Mouse (Mus musculus): Measurements from ENCODE around the gene Cfdp1. TPM values are rescaled to one million over a fixed set of nuclear protein-coding genes. Genes with fewer than 3 reads are reported as not detected.

The Cfdp1 gene
- polyA plus RNA-seq, 1 experiment from 2014 or later: 203 TPM

- H3K4me1 ChIP-seq (replicated peaks; ENCODE audit: control insufficient read depth, insufficient read depth, low read length): no peaks in the 10 kb centered on the region; the same call in 1 of the 2 replicates
- no peaks in the 10 kb centered on the region for H3K27me3 ChIP-seq (ENCODE audit: control insufficient read depth, insufficient read depth, low read depth, low read length)
- no peak overlapping the region for H3K27ac ChIP-seq (ENCODE audit: low read length)
- H3K4me3 ChIP-seq (ENCODE audit: low read length): no peak overlapping the region
- no peaks in the 10 kb centered on the region for H3K9me3 ChIP-seq (ENCODE audit: control insufficient read depth, low read length)
- 80% methylated on average over 2 of the region's 2 CpGs for WGBS
- no peaks in the 10 kb centered on the region for H3K36me3 ChIP-seq (ENCODE audit: control insufficient read depth, insufficient read depth, low read length)
- ATAC-seq (ENCODE audit: low read depth): no peak
- no peak overlapping the region for H3K4me2 ChIP-seq (ENCODE audit: low read depth, low read length)
- no peak overlapping the region for H3K9ac ChIP-seq (ENCODE audit: low read length)
Observed at GRCm38 (mm10) chr8:111782161-111782560, 71.9 kb downstream of the Cfdp1 start.

- Histone ChIP-seq H3K4me3 (ENCODE audit: low read length) (no peak overlapping the region), H3K9me3 (ENCODE audit: control insufficient read depth, low read length) (no peaks in the 10 kb centered on the region), H3K36me3 (ENCODE audit: control insufficient read depth, insufficient read depth, low read length) (no peaks in the 10 kb centered on the region), H3K4me1 (replicated peaks; ENCODE audit: control insufficient read depth, insufficient read depth, low read length) (no peaks in the 10 kb centered on the region), H3K27ac (ENCODE audit: low read length) (no peak overlapping the region), H3K4me2 (ENCODE audit: low read depth, low read length) (no peak overlapping the region), H3K9ac (ENCODE audit: low read length) (no peak overlapping the region), H3K27me3 (ENCODE audit: control insufficient read depth, insufficient read depth, low read depth, low read length) (no peaks in the 10 kb centered on the region)
- 89% methylated on average over 10 of the region's 10 CpGs for WGBS
- no peak for ATAC-seq (ENCODE audit: low read depth)
Observed at GRCm38 (mm10) chr8:111780697-111781424, 73.2 kb downstream of the Cfdp1 start.

GRCm38 (mm10) chr8:111779690-111780089 lies 74.4 kb downstream of the Cfdp1 start:
- no peaks in the 10 kb centered on the region for H3K4me1 ChIP-seq (replicated peaks; ENCODE audit: control insufficient read depth, insufficient read depth, low read length)
- no peak overlapping the region for H3K9ac ChIP-seq (ENCODE audit: low read length)
- no peak overlapping the region for H3K27ac ChIP-seq (ENCODE audit: low read length)
- no peaks in the 10 kb centered on the region for H3K9me3 ChIP-seq (ENCODE audit: control insufficient read depth, low read length)
- no peak overlapping the region for H3K4me3 ChIP-seq (ENCODE audit: low read length)
- peaks cover 3% of the 10 kb centered on the region; the same call in 1 of the 2 replicates for H3K36me3 ChIP-seq (ENCODE audit: control insufficient read depth, insufficient read depth, low read length)
- no peaks in the 10 kb centered on the region for H3K27me3 ChIP-seq (ENCODE audit: control insufficient read depth, insufficient read depth, low read depth, low read length)
- 73% methylated on average over 7 of the region's 7 CpGs for WGBS
- no peak for ATAC-seq (ENCODE audit: low read depth)
- no peak overlapping the region for H3K4me2 ChIP-seq (ENCODE audit: low read depth, low read length)

DNA sequence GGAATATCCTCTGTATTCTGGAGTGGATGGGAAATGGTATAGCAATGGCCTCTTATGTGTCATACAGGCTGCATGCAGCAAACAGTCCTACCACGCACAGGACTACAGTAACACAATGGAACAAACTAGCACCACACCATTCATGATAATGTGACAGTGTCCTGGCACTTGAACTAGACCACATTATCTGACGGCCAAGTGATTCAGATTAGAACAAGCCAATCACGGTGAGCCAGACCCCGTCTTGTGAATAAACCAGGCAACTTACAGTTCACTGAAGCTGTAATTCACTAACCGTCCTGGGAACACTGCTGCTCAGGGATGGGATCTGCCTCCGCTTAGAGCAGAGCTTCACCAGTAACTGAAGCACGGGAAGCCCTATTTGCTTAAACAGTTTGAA lies 75.3 kb downstream of the Cfdp1 start:
- peak; percentile 77 for ATAC-seq (ENCODE audit: low read depth)
- no peak overlapping the region for H3K9ac ChIP-seq (ENCODE audit: low read length)

GRCm38 (mm10) chr8:111776492-111776891 lies 77.6 kb downstream of the Cfdp1 start:
- WGBS: 85% methylated on average over 4 of the region's 4 CpGs
- no peak for ATAC-seq (ENCODE audit: low read depth)
- H3K36me3 ChIP-seq (ENCODE audit: control insufficient read depth, insufficient read depth, low read length): peaks cover 7% of the 10 kb centered on the region; the same call in 1 of the 2 replicates

More for the DNA sequence above, 75.3 kb downstream of the Cfdp1 start:
- Histone ChIP-seq H3K4me2 (ENCODE audit: low read depth, low read length) (no peak overlapping the region), H3K9me3 (ENCODE audit: control insufficient read depth, low read length) (no peaks in the 10 kb centered on the region), H3K4me3 (ENCODE audit: low read length) (no peak overlapping the region), H3K27me3 (ENCODE audit: control insufficient read depth, insufficient read depth, low read depth, low read length) (no peaks in the 10 kb centered on the region), H3K27ac (ENCODE audit: low read length) (no peak overlapping the region), H3K4me1 (replicated peaks; ENCODE audit: control insufficient read depth, insufficient read depth, low read length) (no peaks in the 10 kb centered on the region), H3K36me3 (ENCODE audit: control insufficient read depth, insufficient read depth, low read length) (peaks cover 7% of the 10 kb centered on the region; the same call in 1 of the 2 replicates)
- 56% methylated on average over 7 of the region's 7 CpGs for WGBS

DNA sequence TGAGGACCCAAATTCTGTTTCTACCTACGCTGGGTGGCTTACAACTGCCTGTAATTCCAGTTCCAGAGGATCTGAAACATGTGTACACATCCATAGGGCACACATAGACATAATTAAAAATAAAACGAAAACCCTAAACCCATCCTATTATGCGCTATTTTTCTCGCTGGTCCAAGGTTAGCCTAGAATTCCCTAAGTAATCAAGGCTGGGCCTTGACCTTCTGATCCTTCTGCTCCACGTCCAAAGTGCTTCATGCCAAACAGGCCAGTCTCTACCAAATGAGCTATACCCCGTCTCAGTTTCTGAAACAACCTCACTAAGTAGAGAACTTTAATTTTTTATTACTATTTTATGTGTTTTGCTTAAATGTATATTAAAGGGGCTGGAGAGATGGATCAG lies 78.3 kb downstream of the Cfdp1 start:
- no peak overlapping the region for H3K4me3 ChIP-seq (ENCODE audit: low read length)
- H3K36me3 ChIP-seq (ENCODE audit: control insufficient read depth, insufficient read depth, low read length): peaks cover 7% of the 10 kb centered on the region; the same call in 1 of the 2 replicates
- peaks cover 5% of the 10 kb centered on the region; the same call in 1 of the 2 replicates for H3K4me1 ChIP-seq (replicated peaks; ENCODE audit: control insufficient read depth, insufficient read depth, low read length)
- no peaks in the 10 kb centered on the region for H3K27me3 ChIP-seq (ENCODE audit: control insufficient read depth, insufficient read depth, low read depth, low read length)
- no peak overlapping the region for H3K4me2 ChIP-seq (ENCODE audit: low read depth, low read length)
- no peak for ATAC-seq (ENCODE audit: low read depth)
- H3K27ac ChIP-seq (ENCODE audit: low read length): no peak overlapping the region
- H3K9me3 ChIP-seq (ENCODE audit: control insufficient read depth, low read length): no peaks in the 10 kb centered on the region
- no peak overlapping the region for H3K9ac ChIP-seq (ENCODE audit: low read length)
- WGBS: 92% methylated on average over 6 of the region's 6 CpGs

More at GRCm38 (mm10) chr8:111776492-111776891, 77.6 kb downstream of the Cfdp1 start:
- Histone ChIP-seq H3K4me2 (ENCODE audit: low read depth, low read length) (no peak overlapping the region), H3K27me3 (ENCODE audit: control insufficient read depth, insufficient read depth, low read depth, low read length) (no peaks in the 10 kb centered on the region), H3K4me3 (ENCODE audit: low read length) (no peak overlapping the region), H3K27ac (ENCODE audit: low read length) (no peak overlapping the region), H3K4me1 (replicated peaks; ENCODE audit: control insufficient read depth, insufficient read depth, low read length) (peaks cover 3% of the 10 kb centered on the region; the same call in 1 of the 2 replicates), H3K9me3 (ENCODE audit: control insufficient read depth, low read length) (no peaks in the 10 kb centered on the region), H3K9ac (ENCODE audit: low read length) (no peak overlapping the region)

DNA sequence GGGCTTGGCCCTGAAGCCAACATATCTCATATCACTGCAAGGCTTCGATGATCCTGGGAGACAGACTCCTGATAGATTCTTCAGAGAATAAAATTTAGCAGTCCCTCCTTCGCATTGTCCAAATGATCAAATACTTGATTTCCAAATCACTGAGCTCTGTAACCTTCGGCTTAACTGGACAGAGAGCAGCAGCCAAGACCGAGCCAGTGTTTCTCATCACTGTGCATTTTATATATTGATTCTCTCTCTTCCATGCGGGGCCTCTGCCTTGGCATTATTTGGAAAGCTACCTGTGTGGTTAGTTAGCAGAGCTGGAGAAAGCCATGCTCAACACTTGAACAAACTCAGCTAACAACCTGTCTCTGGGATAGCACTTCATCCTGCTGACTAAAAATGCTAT lies 80.6 kb downstream of the Cfdp1 start:
- 94% methylated on average over 5 of the region's 5 CpGs for WGBS
- no peaks in the 10 kb centered on the region for H3K9me3 ChIP-seq (ENCODE audit: control insufficient read depth, low read length)
- no peak overlapping the region for H3K4me2 ChIP-seq (ENCODE audit: low read depth, low read length)
- H3K4me3 ChIP-seq (ENCODE audit: low read length): no peak overlapping the region
- no peak overlapping the region for H3K27ac ChIP-seq (ENCODE audit: low read length)
- ATAC-seq (ENCODE audit: low read depth): no peak
- H3K27me3 ChIP-seq (ENCODE audit: control insufficient read depth, insufficient read depth, low read depth, low read length): no peaks in the 10 kb centered on the region
- peaks cover 11% of the 10 kb centered on the region for H3K36me3 ChIP-seq (ENCODE audit: control insufficient read depth, insufficient read depth, low read length)
- H3K9ac ChIP-seq (ENCODE audit: low read length): no peak overlapping the region
- H3K4me1 ChIP-seq (replicated peaks; ENCODE audit: control insufficient read depth, insufficient read depth, low read length): peaks cover 11% of the 10 kb centered on the region

- no peak for ATAC-seq (ENCODE audit: low read depth)
- H3K9ac ChIP-seq (ENCODE audit: low read length): no peak overlapping the region
- H3K4me3 ChIP-seq (ENCODE audit: low read length): no peak overlapping the region
- no peak overlapping the region for H3K27ac ChIP-seq (ENCODE audit: low read length)
- no peaks in the 10 kb centered on the region for H3K27me3 ChIP-seq (ENCODE audit: control insufficient read depth, insufficient read depth, low read depth, low read length)
- H3K4me1 ChIP-seq (replicated peaks; ENCODE audit: control insufficient read depth, insufficient read depth, low read length): peaks cover 11% of the 10 kb centered on the region
- H3K36me3 ChIP-seq (ENCODE audit: control insufficient read depth, insufficient read depth, low read length): peaks cover 11% of the 10 kb centered on the region
- no peaks in the 10 kb centered on the region for H3K9me3 ChIP-seq (ENCODE audit: control insufficient read depth, low read length)
- WGBS: 83% methylated on average over 7 of the region's 7 CpGs
- no peak overlapping the region for H3K4me2 ChIP-seq (ENCODE audit: low read depth, low read length)
Observed at GRCm38 (mm10) chr8:111773057-111773456, 81.0 kb downstream of the Cfdp1 start.

DNA sequence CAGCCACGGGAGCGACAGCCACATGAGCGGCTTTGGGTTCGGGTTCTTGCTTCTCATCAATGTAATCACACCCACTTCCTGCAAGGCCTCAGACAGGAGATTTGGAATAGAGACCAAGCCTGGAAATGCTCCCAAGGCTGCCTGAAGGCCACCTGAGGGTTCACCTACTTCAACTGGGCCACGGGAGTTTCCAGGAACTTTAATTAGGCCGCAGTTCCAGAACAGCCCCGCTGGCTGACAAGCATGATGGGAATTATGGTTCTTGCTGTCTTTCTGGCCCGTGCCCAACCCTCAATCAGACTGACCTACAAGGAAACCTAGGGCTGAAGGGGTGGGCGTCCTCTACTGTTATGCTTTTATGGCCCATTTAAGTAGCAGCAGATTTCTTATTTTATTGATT lies 82.0 kb downstream of the Cfdp1 start:
- Histone ChIP-seq H3K36me3 (ENCODE audit: control insufficient read depth, insufficient read depth, low read length) (peaks cover 14% of the 10 kb centered on the region), H3K9ac (ENCODE audit: low read length) (no peak overlapping the region), H3K4me1 (replicated peaks; ENCODE audit: control insufficient read depth, insufficient read depth, low read length) (peaks cover 11% of the 10 kb centered on the region), H3K4me3 (ENCODE audit: low read length) (no peak overlapping the region), H3K27ac (ENCODE audit: low read length) (no peak overlapping the region), H3K27me3 (ENCODE audit: control insufficient read depth, insufficient read depth, low read depth, low read length) (no peaks in the 10 kb centered on the region), H3K9me3 (ENCODE audit: control insufficient read depth, low read length) (no peaks in the 10 kb centered on the region), H3K4me2 (ENCODE audit: low read depth, low read length) (no peak overlapping the region)
- WGBS: 85% methylated on average over 9 of the region's 9 CpGs
- ATAC-seq (ENCODE audit: low read depth): no peak

Measured in lung, embryonic 16.5 days (tissue).